Mouse (Mus musculus) retina, postnatal 7 days (tissue): ENCODE results near the gene Mapkap1.
A peak's percentile ranks its signal among the peaks of the same experiment; 100 is the strongest.
"Not testable (repeated sequence)": the region's sequence is repeated elsewhere in the genome, so short reads cannot be mapped to it uniquely, and the experiment has no call there.

Experiments
- DNase-seq: peaks from one replicate; pipeline ENCODE4 v3.0.0-alpha.2; 2012; ENCODE audit warnings: low read depth, low spot score

Gene Mapkap1

DNA sequence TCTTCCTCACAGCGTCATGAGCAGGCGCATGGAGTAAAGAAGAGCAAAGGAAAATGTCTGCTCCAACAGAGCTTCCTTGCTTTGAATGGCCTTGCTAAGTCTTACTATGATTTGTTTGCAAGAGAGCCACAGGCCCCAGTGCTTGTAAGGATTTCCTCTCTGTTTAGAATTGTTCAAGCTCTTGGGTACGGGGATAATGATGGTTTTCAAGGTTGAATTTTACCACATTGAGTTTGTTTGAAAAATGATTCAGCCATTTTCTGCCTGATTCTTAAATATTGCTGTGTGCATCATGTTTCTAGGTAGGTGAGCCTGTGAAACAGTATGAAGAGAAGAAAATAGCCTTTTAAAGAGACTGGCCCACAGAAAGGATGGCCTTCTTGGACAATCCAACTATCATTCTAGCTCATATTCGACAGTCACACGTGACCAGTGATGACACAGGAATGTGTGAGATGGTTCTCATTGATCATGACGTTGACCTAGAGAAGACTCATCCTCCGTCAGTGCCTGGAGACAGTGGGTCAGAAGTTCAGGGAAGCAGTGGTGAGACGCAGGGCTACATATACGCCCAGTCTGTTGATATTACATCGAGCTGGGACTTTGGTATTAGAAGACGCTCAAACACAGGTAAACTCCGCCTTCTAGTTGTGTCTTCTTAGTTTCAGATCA is 25.3 kb downstream of the Mapkap1 start:
- DNase-seq = no peak

DNA sequence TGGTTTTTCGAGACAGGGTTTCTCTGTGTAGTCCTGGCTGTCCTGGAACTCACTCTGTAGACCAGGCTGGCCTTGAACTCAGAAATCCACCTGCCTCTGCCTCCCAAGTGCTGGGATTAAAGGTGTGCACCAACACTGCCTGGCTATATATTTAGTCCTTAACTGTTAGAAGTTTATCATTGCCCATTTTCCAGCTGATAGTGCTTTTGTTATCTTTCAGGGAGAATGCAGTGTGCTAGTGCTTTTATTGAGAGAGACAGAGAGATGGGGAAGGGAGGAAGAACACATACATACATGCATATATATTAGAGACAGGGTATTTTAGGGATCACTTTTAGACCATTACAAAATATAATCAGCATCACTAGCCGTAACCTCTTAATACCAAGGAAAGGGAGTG is 26.3 kb downstream of the Mapkap1 start:
- DNase-seq = not testable (repeated sequence)

DNA sequence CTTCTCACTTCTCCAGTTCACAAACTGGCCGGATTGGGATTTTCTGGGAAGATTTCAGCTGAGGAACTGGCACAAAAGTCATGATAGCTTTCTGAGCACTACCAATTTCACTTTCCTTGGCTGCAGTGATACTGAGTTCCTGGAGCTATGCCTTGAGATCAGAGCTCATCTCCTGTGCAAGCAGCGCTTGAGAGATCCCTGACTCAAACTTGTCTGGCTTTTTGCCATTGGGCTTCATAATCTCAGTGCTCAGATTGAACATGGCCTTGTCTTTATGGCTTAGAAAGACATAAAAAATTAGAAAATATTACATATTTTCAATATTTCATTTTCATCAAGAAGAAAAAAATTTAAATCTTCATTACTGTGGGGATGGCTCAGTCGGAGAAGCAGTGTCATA is 29.8 kb downstream of the Mapkap1 start:
- DNase-seq = no peak

DNA sequence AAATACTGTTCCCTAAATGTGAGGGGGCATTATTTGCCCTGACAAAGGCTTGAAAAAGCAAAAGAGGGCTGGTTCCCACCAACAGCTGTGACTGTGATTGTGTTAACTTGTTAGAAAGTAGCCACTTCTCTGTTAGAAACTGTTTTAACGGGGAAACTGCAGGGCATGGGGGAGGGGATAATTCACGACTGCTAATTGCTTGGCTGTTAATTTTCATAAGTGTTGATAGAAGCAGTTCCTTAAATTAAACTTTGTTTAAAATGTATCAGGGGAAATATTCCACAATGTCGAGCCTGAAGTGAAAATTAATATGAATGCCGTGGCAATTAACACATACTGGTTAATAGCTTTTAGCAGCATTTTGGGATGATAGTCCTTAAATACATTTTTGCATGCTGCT is 42.2 kb downstream of the Mapkap1 start:
- no peak for DNase-seq

DNA sequence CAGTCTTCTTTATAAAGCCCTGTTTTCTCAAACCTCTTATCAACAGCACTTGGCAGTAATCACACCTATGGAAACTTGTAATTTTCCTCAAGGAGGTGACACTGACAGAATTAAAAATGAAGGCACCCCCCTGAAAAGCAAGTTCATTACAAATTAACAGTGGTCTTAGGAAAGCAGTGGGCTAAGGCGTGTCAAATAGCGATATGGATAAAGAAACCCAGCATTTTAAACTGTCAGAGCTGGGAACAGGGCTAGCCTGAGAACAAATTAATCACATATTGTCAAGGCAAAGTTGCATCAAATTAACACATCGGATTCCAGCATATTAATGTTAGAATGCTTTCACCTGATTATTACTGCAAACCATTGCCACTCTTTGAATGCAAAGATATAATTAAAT is 55.9 kb downstream of the Mapkap1 start:
- no peak for DNase-seq

DNA sequence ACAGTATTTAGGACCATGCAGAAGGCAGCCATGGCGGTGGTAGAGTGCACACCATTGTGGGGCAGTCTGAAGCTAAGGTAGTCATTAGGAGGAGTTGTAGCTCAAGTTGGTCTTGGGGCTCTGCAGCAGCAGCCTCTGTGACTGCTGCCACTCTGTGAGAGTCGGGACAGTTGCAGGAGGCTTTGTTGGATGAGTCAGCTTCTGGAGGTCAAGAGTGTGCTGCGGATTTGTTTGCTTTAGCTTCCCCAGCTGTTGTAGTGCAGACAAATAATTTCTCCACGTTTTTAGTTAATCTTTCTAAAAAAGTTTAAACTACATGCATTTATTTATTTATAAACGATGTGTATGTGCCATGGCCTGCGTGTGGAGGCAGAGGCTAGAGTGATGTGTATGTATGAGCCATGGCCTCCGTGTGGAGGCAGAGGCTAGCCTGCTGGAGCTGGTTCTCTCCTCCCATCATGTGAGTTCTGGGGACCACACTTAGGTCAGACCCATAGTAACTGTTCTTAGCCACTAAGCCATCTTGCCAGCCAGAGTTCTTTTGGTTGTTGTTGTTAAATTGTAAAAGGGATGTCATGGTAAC is 62.1 kb downstream of the Mapkap1 start:
- no peak for DNase-seq

DNA sequence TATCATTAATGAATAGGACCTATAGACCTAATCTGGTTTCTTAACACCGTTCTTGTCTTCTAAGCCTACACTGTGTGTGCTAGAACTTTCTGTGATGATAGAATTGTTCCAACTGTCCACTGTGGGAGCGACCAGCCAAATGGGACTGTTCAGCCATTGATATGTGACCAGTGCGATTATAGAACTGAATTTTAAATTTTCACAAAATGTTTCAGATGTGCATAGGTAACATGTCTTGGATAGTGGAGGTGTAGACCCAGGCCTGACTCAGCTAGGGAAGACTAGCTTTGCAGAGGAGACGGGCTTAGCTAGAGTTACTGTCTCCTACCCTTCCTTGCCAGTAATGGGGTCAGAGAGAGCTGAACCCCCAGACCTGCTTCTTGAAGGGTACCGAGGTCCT is 62.8 kb downstream of the Mapkap1 start:
- DNase-seq = no peak

DNA sequence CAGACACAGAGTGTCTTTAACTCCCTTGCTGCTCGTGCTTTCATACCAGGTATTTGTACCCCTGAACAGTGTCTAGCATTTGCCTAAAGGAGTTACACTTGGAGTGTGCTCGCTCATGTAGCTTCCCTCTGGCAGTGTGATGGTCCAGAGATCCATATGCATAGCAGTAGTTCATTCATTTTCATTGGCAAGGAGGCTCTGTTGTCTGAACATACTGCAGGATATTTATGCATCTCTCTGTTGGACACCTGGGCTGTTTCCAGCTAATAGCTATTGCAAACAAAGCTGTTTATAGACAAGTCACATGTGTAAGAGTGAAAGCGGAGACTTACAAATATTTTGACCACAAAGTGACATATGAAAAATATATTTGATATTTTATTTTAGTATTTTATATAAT is 67.2 kb downstream of the Mapkap1 start:
- no peak for DNase-seq

DNA sequence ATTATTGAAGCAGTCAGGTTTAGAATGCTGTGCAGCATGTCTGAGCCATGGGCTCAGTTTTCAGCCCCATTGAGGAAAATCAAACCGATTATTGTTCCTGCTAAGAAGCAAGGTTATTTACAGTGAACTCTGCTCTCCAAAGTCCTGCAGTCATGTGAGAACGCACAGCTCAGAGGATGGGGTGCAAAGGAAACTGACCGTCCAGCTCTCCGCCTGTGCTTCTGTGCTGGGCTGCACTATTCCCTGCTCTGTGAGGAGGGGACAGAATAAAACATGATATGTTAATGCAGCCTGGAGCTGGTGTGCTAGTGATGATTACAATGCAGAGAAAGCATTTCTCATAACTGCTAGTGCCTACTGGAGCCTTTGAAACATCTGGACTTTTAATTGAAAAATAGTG is 74.8 kb downstream of the Mapkap1 start:
- no peak for DNase-seq

DNA sequence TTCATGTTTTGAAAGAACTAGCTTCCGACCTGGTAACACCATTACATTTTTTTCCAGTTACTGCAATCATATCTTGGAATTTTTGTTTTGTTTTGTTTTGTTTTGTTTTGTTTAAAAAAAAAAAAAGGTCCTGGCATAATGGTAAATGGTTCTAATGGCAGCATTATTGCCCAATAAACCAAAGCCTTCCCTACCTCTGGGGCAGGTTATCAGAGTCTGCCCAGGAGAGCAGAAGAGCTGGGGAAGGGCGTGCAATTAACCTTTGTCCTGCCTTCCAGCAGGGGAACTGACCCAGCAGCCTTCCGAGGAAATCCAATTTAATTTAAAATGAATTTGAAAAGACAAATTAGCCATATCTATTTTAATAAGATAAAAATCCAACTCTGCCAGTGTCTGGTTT is 75.5 kb downstream of the Mapkap1 start:
- DNase-seq = no peak

DNA sequence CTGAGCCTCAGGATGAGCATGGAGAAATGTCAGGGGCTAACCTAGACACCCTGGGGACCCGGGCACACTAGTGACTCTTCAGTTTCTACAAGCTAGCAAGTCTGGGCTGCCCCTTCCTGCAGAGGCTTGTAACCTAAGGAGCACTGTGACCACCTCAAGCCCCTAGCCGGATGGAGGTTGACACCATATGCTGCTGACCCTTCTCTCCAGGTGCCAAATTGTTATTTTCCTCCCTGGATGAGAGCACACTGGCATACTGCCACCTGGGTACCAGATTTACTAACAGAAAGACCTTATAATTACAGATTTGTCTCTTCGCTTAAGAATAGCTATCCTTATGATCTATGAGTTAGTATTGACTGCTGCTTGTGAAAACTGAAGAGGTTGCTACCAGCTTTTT is 76.0 kb downstream of the Mapkap1 start:
- DNase-seq = no peak

DNA sequence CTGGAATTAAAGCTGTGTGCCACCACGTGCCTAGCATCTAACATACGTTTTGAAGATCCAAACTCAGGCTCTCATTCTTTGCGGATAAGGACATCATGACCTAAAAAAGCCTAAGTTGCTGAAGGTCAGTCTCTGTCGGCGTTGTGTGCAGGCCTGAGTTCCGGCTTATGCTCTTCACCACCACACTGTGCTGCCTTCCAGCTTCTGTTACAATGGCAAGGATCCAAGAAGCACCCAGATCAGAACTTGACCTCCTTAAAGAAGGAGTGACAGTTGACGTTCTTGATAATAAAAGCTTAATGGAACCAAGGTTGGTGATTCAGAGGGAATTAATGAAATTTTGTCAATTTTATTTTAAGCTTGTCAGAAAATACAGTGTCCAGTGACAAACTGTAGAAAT is 80.7 kb downstream of the Mapkap1 start:
- DNase-seq = no peak

DNA sequence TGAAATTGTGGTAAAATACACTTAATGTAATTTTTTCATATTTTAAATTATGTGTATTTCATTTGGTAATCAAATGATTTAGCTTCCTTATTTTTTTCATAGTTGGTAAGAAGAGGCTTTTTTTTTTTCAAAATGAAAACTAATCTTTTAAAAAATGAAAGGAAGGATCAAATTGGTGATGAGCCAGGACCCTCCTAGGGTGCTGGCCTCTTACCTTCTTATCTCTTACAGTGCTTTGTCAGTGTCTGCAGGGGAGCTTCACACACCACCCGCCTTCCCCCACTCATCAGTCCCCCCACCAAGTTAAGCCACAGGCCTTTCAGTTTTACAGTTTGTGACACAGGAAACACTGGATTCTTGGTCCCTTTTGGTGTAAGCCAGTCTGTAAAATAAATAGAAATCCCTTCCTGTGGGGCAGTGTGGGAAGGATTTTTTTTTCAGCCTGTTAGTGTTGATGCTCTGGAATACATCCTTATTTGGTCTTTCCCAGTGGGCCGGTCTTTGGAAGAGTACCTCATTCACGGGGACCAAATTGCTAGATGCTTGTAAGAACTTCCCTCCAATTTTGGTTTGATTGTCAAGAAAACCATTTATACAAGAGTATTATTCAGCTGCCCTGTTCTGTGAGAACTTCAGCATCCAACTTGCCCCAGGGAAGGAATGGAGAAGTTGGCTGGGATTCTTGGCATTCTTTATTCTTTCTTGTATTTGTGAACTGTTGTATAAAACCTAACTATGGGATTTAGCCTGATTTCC is 97.6 kb downstream of the Mapkap1 start:
- DNase-seq = no peak

DNA sequence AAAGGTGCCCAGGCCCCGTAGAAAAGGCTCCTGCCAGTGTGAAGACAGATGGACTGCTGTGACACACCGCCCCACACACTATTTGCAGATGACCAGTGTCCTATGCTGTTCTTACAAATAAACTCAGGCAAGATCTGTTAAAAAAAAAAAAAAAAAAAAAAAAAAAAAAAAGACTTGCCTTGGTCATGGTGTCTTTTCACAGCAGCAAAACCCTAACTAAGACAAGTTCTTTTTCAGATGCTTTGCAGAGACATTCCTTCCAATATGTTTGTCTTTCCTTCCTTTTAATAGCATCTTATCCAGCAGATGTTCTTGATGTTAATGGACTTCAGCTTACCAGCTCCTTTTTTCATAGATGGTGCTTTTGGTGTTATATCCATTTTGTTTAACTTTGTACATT is 99.6 kb downstream of the Mapkap1 start:
- not testable (repeated sequence) for DNase-seq

DNA sequence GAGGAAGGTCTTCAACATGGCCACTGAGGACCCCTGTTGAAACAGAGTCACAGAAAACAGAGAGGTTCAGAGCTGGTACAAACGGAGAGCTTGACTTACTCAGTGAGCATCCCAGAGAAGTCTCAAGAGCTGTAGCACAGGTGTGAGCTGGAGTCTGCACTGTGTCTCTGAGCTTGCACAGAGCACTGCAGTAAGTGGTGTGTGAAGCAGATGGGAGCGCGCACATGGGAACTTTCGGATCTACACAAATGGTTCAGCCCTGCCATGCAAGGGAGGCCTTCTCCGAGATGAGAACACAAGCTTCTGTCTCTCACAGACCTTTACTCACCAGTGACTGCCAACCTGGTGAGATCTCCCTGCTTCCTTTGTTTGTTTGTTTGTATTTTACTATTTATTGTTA is 103.3 kb downstream of the Mapkap1 start:
- DNase-seq = no peak

DNA sequence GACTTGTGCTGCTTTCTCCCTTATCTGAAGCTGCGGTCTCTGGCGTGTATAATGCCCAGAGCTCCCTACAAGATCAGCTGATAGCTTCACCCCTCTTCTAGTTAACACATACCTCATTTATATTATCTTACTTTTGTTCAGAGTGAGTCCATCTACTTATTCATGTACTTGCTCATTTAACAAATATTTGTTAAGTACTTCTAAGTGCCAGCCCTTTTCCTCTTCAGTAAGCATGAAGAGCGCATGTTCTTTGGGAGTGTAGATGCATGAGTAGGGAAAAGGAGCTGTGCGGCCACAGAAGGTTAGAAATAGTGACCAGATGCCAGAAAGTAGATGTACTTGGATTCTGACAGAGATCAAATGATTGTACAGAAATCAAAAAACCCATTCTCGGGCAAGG is 108.7 kb downstream of the Mapkap1 start:
- no peak for DNase-seq

DNA sequence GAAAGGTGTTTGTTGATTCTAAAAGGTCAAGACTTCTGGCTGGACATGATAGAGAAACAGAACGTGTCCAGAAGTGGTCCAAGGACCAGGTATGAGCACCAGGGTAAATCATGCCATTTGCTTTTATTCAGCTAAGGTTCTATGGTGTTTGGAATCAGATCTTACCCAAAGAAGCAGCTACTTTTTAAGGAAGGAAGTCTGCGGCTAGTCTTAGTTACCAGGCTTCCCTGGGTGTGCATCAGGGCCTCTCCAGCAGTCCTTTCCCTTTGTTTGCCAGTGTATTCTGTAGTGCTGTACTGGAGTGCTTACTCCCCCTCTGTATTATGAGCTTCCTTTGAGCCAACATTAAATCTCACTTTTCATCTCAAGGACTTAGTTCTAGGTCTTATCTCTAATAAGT is 111.5 kb downstream of the Mapkap1 start:
- DNase-seq = no peak

DNA sequence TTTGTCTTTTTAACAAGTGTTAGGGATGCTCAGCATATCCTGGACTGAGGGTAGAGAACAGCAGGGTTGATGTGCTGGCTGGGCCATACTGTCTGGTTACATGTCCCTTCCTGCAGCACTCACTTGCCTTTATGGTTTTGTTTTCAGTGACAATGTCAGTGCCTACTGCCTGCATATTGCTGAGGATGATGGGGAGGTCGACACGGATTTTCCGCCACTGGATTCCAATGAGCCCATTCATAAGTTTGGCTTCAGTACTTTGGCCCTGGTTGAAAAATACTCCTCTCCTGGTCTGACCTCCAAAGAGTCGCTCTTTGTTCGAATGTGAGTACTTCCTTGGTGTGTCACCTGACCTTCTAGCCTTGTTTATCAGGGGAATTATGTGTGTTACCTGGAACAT is 112.0 kb downstream of the Mapkap1 start:
- no peak for DNase-seq

DNA sequence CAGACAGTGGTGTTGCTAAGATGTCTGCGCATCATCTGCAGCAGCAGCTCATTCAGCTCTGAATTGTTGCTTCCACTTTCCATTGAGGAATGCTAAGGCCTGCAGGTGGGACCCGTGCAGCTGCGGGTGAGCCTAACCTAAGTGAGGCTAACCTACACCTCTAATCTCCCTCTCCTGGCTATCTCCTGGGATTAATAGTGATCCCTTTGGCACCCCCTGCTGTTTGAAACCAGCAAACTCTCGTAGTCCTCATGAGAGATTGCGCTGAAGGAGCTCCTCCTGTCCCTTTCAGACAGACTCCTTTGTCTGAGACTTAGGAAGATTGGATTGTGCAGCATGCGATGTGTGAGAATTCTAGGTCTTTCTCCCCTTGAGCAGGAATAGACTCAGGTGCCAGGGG is 113.0 kb downstream of the Mapkap1 start:
- DNase-seq = peak; percentile 60

DNA sequence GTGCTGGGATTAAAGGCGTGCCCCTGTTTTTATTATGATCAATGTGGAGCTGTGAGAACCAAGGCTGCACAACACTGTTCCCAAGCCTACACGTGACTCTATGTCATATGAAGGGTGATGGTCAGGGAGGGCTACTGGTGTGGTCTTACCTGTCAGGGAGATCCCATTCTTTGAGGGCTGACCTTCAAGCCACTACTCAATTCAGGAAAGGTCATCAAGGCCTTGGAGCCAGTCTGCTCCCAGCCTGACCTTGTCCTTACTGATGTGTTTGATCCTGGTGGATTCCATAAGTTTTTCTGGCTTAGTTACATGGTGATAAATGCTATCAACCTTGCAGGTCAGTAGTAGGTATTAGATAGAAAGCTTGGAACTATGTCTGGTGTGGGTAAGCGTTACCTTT is 114.8 kb downstream of the Mapkap1 start:
- DNase-seq = no peak

DNA sequence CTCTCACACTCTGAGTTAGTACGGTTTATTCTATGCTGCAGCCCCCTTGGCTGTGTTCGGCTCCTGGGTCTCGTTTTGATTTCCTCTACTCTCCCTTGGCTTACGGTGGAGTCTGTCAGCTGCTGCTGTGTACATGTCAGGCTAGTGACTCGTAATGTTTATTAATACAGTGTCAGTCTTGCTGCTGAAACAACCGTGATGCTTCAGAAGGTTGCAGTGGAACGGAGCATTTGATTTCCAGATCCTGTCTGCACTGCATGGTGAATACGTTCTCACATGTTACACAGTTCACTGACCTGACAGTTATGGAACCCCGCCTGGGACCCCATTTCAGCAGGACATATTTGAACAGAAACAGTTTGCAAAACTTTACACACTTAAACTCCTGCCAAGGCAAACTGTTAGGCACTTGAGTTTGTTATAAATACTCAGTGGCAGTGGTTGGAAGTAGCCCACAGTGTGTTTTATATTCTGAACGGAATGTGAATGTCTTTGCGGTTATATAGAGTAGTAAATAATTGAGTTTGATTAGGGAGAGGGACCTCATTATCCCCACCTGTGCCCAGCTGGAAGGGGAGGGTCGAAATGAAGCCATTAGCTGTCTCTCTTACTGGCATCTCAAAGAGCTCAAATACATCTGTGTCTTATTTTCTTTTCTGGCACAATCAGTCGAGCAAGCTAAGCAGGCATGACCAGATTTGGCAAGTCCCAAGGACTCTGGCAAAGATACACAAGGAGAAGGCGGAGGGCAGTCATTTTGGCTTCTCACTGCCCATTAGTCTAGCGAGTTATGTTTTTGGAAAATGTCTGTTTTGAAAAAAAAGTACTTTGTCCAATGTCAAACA is 120.2 kb downstream of the Mapkap1 start:
- no peak for DNase-seq

DNA sequence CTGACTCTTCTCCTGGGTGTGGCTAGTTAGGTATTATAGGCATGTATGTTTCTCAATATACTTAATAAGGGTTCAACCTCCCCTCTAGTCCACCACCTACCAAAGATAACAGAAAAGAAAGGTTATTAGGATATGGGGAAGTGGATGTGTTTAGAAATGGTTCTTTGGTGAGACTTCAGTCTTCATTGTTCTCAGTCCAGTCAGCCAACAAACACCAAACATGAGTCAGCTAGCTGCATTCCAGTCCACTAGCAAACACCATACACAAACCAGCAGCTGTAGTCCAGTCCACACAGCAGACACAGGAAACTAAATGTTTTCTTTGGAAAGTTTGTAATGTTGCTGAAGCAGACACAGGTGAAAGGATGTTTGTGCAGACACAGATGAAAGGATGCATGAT is 121.9 kb downstream of the Mapkap1 start:
- no peak for DNase-seq
